In the genomic region with DNA sequence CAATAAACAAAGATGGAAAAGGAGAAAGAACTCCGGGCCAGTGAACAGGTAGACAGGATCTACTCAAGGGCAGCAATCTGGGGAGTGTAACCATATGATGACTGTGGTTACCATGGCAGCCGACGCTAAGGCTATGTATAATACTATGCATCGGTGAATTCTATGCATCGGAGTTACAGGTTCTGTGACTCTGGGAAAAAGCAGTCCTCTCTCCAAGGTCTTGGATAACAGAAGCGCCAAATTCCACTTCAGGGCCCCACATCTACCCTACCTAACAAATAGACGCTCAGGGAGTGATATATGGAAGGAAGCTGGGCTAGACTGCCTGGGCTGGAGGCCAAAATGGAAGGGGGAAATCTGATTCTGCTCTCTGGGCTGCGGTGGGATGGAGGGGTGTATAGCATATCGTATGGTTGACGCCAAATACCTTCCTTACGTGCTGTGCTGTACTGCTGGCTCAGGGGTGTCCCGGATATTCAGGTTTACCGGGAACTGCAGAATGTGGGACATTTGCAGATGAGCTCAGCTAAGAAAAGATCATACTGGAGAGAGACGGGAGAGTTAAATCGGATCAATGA, we compare ENCODE assay signal across 13 mouse cellular contexts. TPM values are rescaled to one million over a fixed set of nuclear protein-coding genes. Genes with fewer than 3 reads are reported as not detected.
DNase-seq lines count a peak whose midpoint lies in the region; ATAC-seq and TF ChIP-seq lines count a peak whose summit lies in the region.
"Had no signal": no experiment of that assay in that cellular context is flagged by ENCODE, and none has a peak within 500 bp of the region (broad histone marks: within the 10 kb centered on the region; RNA-seq: fewer than 3 reads in every experiment).

No protein-coding gene starts in this region.

- H3K27ac ChIP-seq in forebrain, embryonic 11.5 days (ENCODE audit: low read depth, low read length) = no peak overlapping the region
- H3K27ac ChIP-seq in forebrain, embryonic 12.5 days = no peak overlapping the region
- H3K27ac ChIP-seq in kidney, embryonic 15.5 days = no peak overlapping the region
- H3K27ac ChIP-seq in midbrain, embryonic 12.5 days (replicated peaks) = peak overlapping the region; percentile 20; the same call in 1 of the 2 replicates
- H3K27ac ChIP-seq in gastrocnemius, adult 2 months = no peak overlapping the region
- H3K27ac ChIP-seq: liver, embryonic 14.5 days had no signal

- no peak for TF ChIP-seq CTCF in gastrocnemius, adult 2 months (IDR thresholded peaks at IDR 0.05)

- no peak overlapping the region for H3K9ac ChIP-seq in forebrain, embryonic 11.5 days (ENCODE audit: low read length)
- H3K9ac ChIP-seq in forebrain, embryonic 12.5 days = no peak overlapping the region
- no peak overlapping the region for H3K9ac ChIP-seq in kidney, embryonic 15.5 days
- no peak overlapping the region for H3K9ac ChIP-seq in midbrain, embryonic 12.5 days (replicated peaks)
- H3K9ac ChIP-seq: liver, embryonic 14.5 days had no signal

- H3K4me2 ChIP-seq in forebrain, embryonic 11.5 days (ENCODE audit: low read depth, low read length, severe bottlenecking) = no peak overlapping the region
- H3K4me2 ChIP-seq in forebrain, embryonic 12.5 days = no peak overlapping the region
- peak overlapping the region; percentile 24 for H3K4me2 ChIP-seq in kidney, embryonic 15.5 days
- no peak overlapping the region for H3K4me2 ChIP-seq in midbrain, embryonic 12.5 days (replicated peaks)

- WGBS in forebrain, embryonic 11.5 days = 66% methylated on average over 15 of the region's 15 CpGs
- whole genome bisulfite sequencing in forebrain, embryonic 12.5 days = 60% methylated on average over 15 of the region's 15 CpGs
- WGBS in kidney, embryonic 15.5 days = 27% methylated on average over 15 of the region's 15 CpGs
- 39% methylated on average over 15 of the region's 15 CpGs for WGBS in midbrain, embryonic 12.5 days

- intact Hi-C loops in gastrocnemius, adult 2 months (cut with DNase I) = no loop called here

- no peaks in the 10 kb centered on the region for H3K9me3 ChIP-seq in forebrain, embryonic 11.5 days (ENCODE audit: control insufficient read depth, low read length)
- no peaks in the 10 kb centered on the region for H3K9me3 ChIP-seq in forebrain, embryonic 12.5 days
- H3K9me3 ChIP-seq in kidney, embryonic 15.5 days (replicated peaks) = no peaks in the 10 kb centered on the region
- H3K9me3 ChIP-seq in midbrain, embryonic 12.5 days = no peaks in the 10 kb centered on the region

- no peak overlapping the region for H3K4me3 ChIP-seq in forebrain, embryonic 11.5 days (ENCODE audit: low read depth, low read length)
- H3K4me3 ChIP-seq in forebrain, embryonic 12.5 days (replicated peaks) = no peak overlapping the region
- no peak overlapping the region for H3K4me3 ChIP-seq in kidney, embryonic 15.5 days (replicated peaks)
- no peak overlapping the region for H3K4me3 ChIP-seq in midbrain, embryonic 12.5 days
- H3K4me3 ChIP-seq in gastrocnemius, adult 2 months = no peak overlapping the region

- peaks cover 6% of the 10 kb centered on the region; the same call in 1 of the 2 replicates for H3K4me1 ChIP-seq in forebrain, embryonic 11.5 days (replicated peaks; ENCODE audit: control insufficient read depth, insufficient read depth, low read length)
- H3K4me1 ChIP-seq in forebrain, embryonic 12.5 days = peaks cover 43% of the 10 kb centered on the region
- peaks cover 13% of the 10 kb centered on the region for H3K4me1 ChIP-seq in kidney, embryonic 15.5 days
- H3K4me1 ChIP-seq in midbrain, embryonic 12.5 days = peaks cover 33% of the 10 kb centered on the region

- ATAC-seq in forebrain, embryonic 11.5 days (replicated peaks; ENCODE audit: low FRiP score) = no peak
- no peak for ATAC-seq in forebrain, embryonic 12.5 days (ENCODE audit: low FRiP score)
- ATAC-seq in kidney, embryonic 15.5 days (replicated peaks; ENCODE audit: low FRiP score) = peak; percentile 43; the same call in 1 of the 2 replicates
- ATAC-seq in common myeloid progenitor, adult 5-6 weeks (replicated peaks; ENCODE audit: low read depth, poor library complexity, severe bottlenecking) = peak; percentile 53
- ATAC-seq in midbrain, embryonic 12.5 days (ENCODE audit: low FRiP score, low read depth) = no peak

- H3K36me3 ChIP-seq in forebrain, embryonic 11.5 days (ENCODE audit: control insufficient read depth, insufficient read depth, low read length) = no peaks in the 10 kb centered on the region
- no peaks in the 10 kb centered on the region for H3K36me3 ChIP-seq in forebrain, embryonic 12.5 days (replicated peaks)
- no peaks in the 10 kb centered on the region for H3K36me3 ChIP-seq in kidney, embryonic 15.5 days
- H3K36me3 ChIP-seq in midbrain, embryonic 12.5 days = no peaks in the 10 kb centered on the region

- H3K27me3 ChIP-seq in forebrain, embryonic 11.5 days (ENCODE audit: control insufficient read depth, insufficient read depth, low read length) = no peaks in the 10 kb centered on the region
- peaks cover 18% of the 10 kb centered on the region; the same call in 1 of the 2 replicates for H3K27me3 ChIP-seq in forebrain, embryonic 12.5 days
- no peaks in the 10 kb centered on the region for H3K27me3 ChIP-seq in kidney, embryonic 15.5 days
- peaks cover 10% of the 10 kb centered on the region for H3K27me3 ChIP-seq in midbrain, embryonic 12.5 days

- peak; percentile 37 for DNase-seq in forebrain, embryonic 11.5 days (ENCODE audit: low spot score)
- DNase-seq in kidney, postnatal 36 days = no peak
- no peak for DNase-seq in urinary bladder, adult 2 months (ENCODE audit: low spot score)
- no peak for DNase-seq in gastrocnemius, adult 2 months
- DNase-seq: cerebellum, adult 9-10 months; gastrocnemius, postnatal 10 days; heart, postnatal 10 days; kidney, adult 8-10 months had no signal

RNA-seq across cellular contexts. Expression of gene Tmem150c, which starts 37.3 kb away (rescaled TPM):
- polyA plus RNA-seq in forebrain, embryonic 11.5 days (2014; fragmentation: Nextera tagmentation; extraction: Ambion mirVana) = 2.4 TPM in 2 replicates
- polyA plus RNA-seq in forebrain, embryonic 12.5 days (2016; fragmentation: Nextera tagmentation; extraction: Ambion mirVana) = 5.8 and 6.3 TPM in 2 replicates
- polyA plus RNA-seq in kidney, embryonic 15.5 days (2015; fragmentation: Nextera tagmentation; extraction: Ambion mirVana) = 18.4 and 21.9 TPM in 2 replicates
- not detected in 2 replicates for total RNA-seq in common myeloid progenitor, adult 5-6 weeks (2017)
- polyA plus RNA-seq in midbrain, embryonic 12.5 days (2016; fragmentation: Nextera tagmentation; extraction: Ambion mirVana) = 6.7 and 9.5 TPM in 2 replicates
- polyA plus RNA-seq in urinary bladder, adult 2 months (2012; rRNA removed) = 0.85 and 1.8 TPM in 2 replicates
- total RNA-seq in gastrocnemius, adult 2 months (2021) = 1 to 10 TPM in 1 of 2 experiments, under 1 TPM in 1; 0.82 to 2.9 TPM

Comparison
In these comparisons a context has a peak if more than half of its experiments do, and no peak if none do; other contexts are left out.
1. ATAC-seq: peak in kidney, embryonic 15.5 days (single experiment) and common myeloid progenitor, adult 5-6 weeks (single experiment); none in forebrain, embryonic 11.5 days (single experiment), forebrain, embryonic 12.5 days (single experiment) and midbrain, embryonic 12.5 days (single experiment).